Mouse (Mus musculus): ENCODE data around the gene Olfr485. TPM values are rescaled to one million over a fixed set of nuclear protein-coding genes. Genes with fewer than 3 reads are reported as not detected.
"Not testable (repeated sequence)": the region's sequence is repeated elsewhere in the genome, so short reads cannot be mapped to it uniquely, and the experiment has no call there.

Gene Olfr485
- not detected for total RNA-seq (2022)

GRCm38 (mm10) chr7:108159771-108160170 lies at the start of gene Olfr485:
Gene Olfr485, minus strand, starts transcription at chr7:108159871.
- no peak for DNase-seq (ENCODE audit: low spot score in 2 of 2)

- no peak for DNase-seq (ENCODE audit: low spot score in 2 of 2)
Observed at GRCm38 (mm10) chr7:108196938-108197337, 37.3 kb upstream of the Olfr485 start.

- not testable (repeated sequence) for DNase-seq (ENCODE audit: low spot score in 2 of 2)
Observed at GRCm38 (mm10) chr7:108196337-108196736, 36.7 kb upstream of the Olfr485 start.

- DNase-seq (ENCODE audit: low spot score in 2 of 2) = not testable (repeated sequence)
Observed at GRCm38 (mm10) chr7:108192714-108193113, 33.0 kb upstream of the Olfr485 start.

- not testable (repeated sequence) for DNase-seq (ENCODE audit: low spot score in 2 of 2)
Observed at GRCm38 (mm10) chr7:108191196-108191595, 31.5 kb upstream of the Olfr485 start.

GRCm38 (mm10) chr7:108185237-108185636 lies 25.6 kb upstream of the Olfr485 start:
- not testable (repeated sequence) for DNase-seq (ENCODE audit: low spot score in 2 of 2)

GRCm38 (mm10) chr7:108184401-108184800 lies 24.7 kb upstream of the Olfr485 start:
- DNase-seq (ENCODE audit: low spot score in 2 of 2) = not testable (repeated sequence)

- not testable (repeated sequence) for DNase-seq (ENCODE audit: low spot score in 2 of 2)
Observed at GRCm38 (mm10) chr7:108172642-108173041, 13.0 kb upstream of the Olfr485 start, which contains the start of gene Olfr486. Gene Olfr486, minus strand, starts transcription at chr7:108172742.

GRCm38 (mm10) chr7:108127349-108127748 lies 32.3 kb downstream of the Olfr485 start, which contains the start of gene Olfr484:
Gene Olfr484, minus strand, starts transcription at chr7:108127449.
- DNase-seq (ENCODE audit: low spot score in 2 of 2) = no peak

GRCm38 (mm10) chr7:108121416-108121815 lies 38.3 kb downstream of the Olfr485 start:
- DNase-seq (ENCODE audit: low spot score in 2 of 2) = no peak

GRCm38 (mm10) chr7:108120681-108121080 lies 39.0 kb downstream of the Olfr485 start:
- DNase-seq (ENCODE audit: low spot score in 2 of 2) = no peak

Other genes starting within 250 kb of the Olfr485 start
- gene Olfr473, start 229.4 kb downstream of the Olfr485 start, total RNA-seq (2022) = not detected
- gene Olfr474, start 205.2 kb downstream of the Olfr485 start, total RNA-seq (2022) = not detected
- gene Olfr476, start 195.1 kb downstream of the Olfr485 start, total RNA-seq (2022) = not detected
- not detected for gene Olfr477, start 173.2 kb downstream of the Olfr485 start, total RNA-seq (2022)
- not detected for gene Olfr478, start 125.9 kb downstream of the Olfr485 start, total RNA-seq (2022)
- gene Olfr479, start 109.2 kb downstream of the Olfr485 start, total RNA-seq (2022) = not detected
- not detected for gene Olfr480, start 92.5 kb downstream of the Olfr485 start, total RNA-seq (2022)
- not detected for gene Olfr481, start 80.0 kb downstream of the Olfr485 start, total RNA-seq (2022)
- under 1 TPM; 0.46 to 0.88 (median 0.60) TPM for gene Olfr482, start 62.3 kb downstream of the Olfr485 start, total RNA-seq (2022)
- not detected for gene Olfr483, start 59.0 kb downstream of the Olfr485 start, total RNA-seq (2022)
- gene Olfr484, start 32.4 kb downstream of the Olfr485 start, total RNA-seq (2022) = not detected
- not detected for gene Olfr486, start 12.9 kb upstream of the Olfr485 start, total RNA-seq (2022)
- gene Olfr487, start 54.8 kb upstream of the Olfr485 start, total RNA-seq (2022) = not detected
- gene Olfr488, start 98.5 kb upstream of the Olfr485 start, total RNA-seq (2022) = not detected
- gene Olfr490, start 129.1 kb upstream of the Olfr485 start, total RNA-seq (2022) = not detected
- not detected for gene Olfr491, start 153.6 kb upstream of the Olfr485 start, total RNA-seq (2022)
- not detected for gene Olfr492, start 163.8 kb upstream of the Olfr485 start, total RNA-seq (2022)
- gene Olfr493, start 187.1 kb upstream of the Olfr485 start, total RNA-seq (2022) = not detected
- not detected for gene Olfr494, start 205.5 kb upstream of the Olfr485 start, total RNA-seq (2022)
- not detected for gene Olfr495, start 233.3 kb upstream of the Olfr485 start, total RNA-seq (2022)

Data from gastrocnemius, adult 8-10 months (tissue).